Mouse (Mus musculus) hindbrain, embryonic 11.5 days (tissue): Measurements from ENCODE around the gene Ttc7b. TPM values are rescaled to one million over a fixed set of nuclear protein-coding genes. Genes with fewer than 3 reads are reported as not detected.

Experiments
- ATAC-seq: fragments of 200-750 bp; cut with Nextera tagmentation; 2 replicates; pipeline ENCODE4 v1.8.0; 2017; ENCODE audit warnings: mild to moderate bottlenecking, moderate TSS enrichment, moderate library complexity; ENCODE audit not compliant: low FRiP score
- DNase-seq: peaks from one replicate; pipeline ENCODE4 v3.0.0-alpha.2; 2015; ENCODE audit warnings: low spot score
- H3K27ac ChIP-seq: fragments of 300-500 bp; sonication (generic); 2 replicates; pipeline ENCODE4 v1.5.1; 2014; ENCODE audit warnings: mild to moderate bottlenecking, low read depth, low read length
- H3K27me3 ChIP-seq: fragments of 300-500 bp; sonication (generic); 2 replicates; pipeline ENCODE4 v1.6.1; 2014; ENCODE audit warnings: mild to moderate bottlenecking, low read length, moderate library complexity, mixed read lengths; ENCODE audit not compliant: control insufficient read depth, insufficient read depth
- H3K36me3 ChIP-seq: fragments of 300-500 bp; sonication (generic); 2 replicates; pipeline ENCODE4 v1.6.1; 2014; ENCODE audit warnings: mild to moderate bottlenecking, low read length, moderate library complexity, mixed read lengths; ENCODE audit not compliant: control insufficient read depth, insufficient read depth
- H3K4me1 ChIP-seq: fragments of 300-500 bp; sonication (generic); replicated peaks from 2 replicates; pipeline ENCODE4 v1.6.1; 2014; ENCODE audit warnings: low read length, mixed read lengths; ENCODE audit not compliant: control insufficient read depth, insufficient read depth
- H3K4me2 ChIP-seq: fragments of 300-500 bp; sonication (generic); replicated peaks from 2 replicates; pipeline ENCODE4 v1.6.1; 2014; ENCODE audit warnings: mild to moderate bottlenecking, low read depth, low read length
- H3K4me3 ChIP-seq: fragments of 300-500 bp; sonication (generic); 2 replicates; pipeline ENCODE4 v1.5.1; 2014; ENCODE audit warnings: low read depth, low read length
- H3K9ac ChIP-seq: fragments of 300-500 bp; sonication (generic); 2 replicates; pipeline ENCODE4 v1.6.1; 2014; ENCODE audit warnings: low read depth, low read length
- H3K9me3 ChIP-seq: fragments of 300-500 bp; sonication (generic); 2 replicates; pipeline ENCODE4 v1.6.1; 2016; ENCODE audit warnings: low read length; ENCODE audit not compliant: control insufficient read depth
- WGBS: fragments of 180-500 bp; shearing (Covaris S2); extraction: QIAGEN DNeasy Blood & Tissue Kit; methylation state at CpG from one replicate; pipeline ENCODE4 v1.1.7; 2014; 5-methylcytosine and 5-hydroxymethylcytosine counted together
- polyA plus RNA-seq: library from polyadenylated mRNA; unstranded; fragments of >200 nt; fragmentation: Nextera tagmentation; extraction: Ambion mirVana; gene quantifications from 2 replicates; pipeline ENCODE4 v1.2.1, GENCODE M21; 2014

Ttc7b gene
- polyA plus RNA-seq, 1 experiment from 2014 or later, result 7.1 TPM

- Histone ChIP-seq H3K27me3 (no peaks in the 10 kb centered on the region), H3K4me3 (no peak overlapping the region), H3K9ac (no peak overlapping the region), H3K27ac (no peak overlapping the region), H3K4me1 (no peaks in the 10 kb centered on the region), H3K36me3 (peaks cover 3% of the 10 kb centered on the region; the same call in 1 of the 2 replicates), H3K4me2 (no peak overlapping the region), H3K9me3 (no peaks in the 10 kb centered on the region)
- WGBS, result 85% methylated on average over 1 of the region's 1 CpGs
- DNase-seq (no peak), ATAC-seq (no peak)
Observed at GRCm38 (mm10) chr12:100379833-100380232, 140.8 kb downstream of the Ttc7b start.

- ATAC-seq, result no peak
- H3K4me3 ChIP-seq, result no peak overlapping the region
- H3K4me1 ChIP-seq, result no peaks in the 10 kb centered on the region
- H3K4me2 ChIP-seq, result no peak overlapping the region
- H3K27ac ChIP-seq, result no peak overlapping the region
- H3K36me3 ChIP-seq, result no peaks in the 10 kb centered on the region
- no peak overlapping the region for H3K9ac ChIP-seq
- DNase-seq, result no peak
- 72% methylated on average over 2 of the region's 2 CpGs for WGBS
- H3K27me3 ChIP-seq, result no peaks in the 10 kb centered on the region
- H3K9me3 ChIP-seq, result no peaks in the 10 kb centered on the region
Observed at GRCm38 (mm10) chr12:100378266-100378665, 142.4 kb downstream of the Ttc7b start.

DNA sequence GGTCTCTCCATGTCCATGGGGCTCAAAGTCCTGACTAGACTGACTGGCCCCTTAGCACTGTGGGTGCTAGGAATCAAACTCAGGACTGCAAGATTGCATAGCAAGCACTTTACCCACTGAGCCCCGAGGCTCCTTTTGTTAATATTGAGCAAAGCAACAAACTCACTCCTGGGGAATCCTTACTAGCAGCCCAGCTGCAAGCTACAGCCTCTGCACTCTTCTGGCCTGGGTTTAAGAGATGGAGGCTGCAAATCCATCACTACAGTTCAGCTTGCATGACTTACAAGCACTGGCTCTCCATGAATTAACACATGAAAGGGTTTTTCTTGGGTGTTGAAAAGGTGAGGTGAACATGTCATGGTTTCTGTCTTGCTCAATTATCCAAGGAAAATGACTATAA lies 142.8 kb downstream of the Ttc7b start:
- Histone ChIP-seq H3K9me3 (no peaks in the 10 kb centered on the region), H3K27ac (no peak overlapping the region), H3K4me3 (no peak overlapping the region), H3K27me3 (no peaks in the 10 kb centered on the region), H3K4me2 (no peak overlapping the region), H3K9ac (no peak overlapping the region), H3K4me1 (no peaks in the 10 kb centered on the region), H3K36me3 (no peaks in the 10 kb centered on the region)
- WGBS, result 56% methylated on average over 1 of the region's 1 CpGs
- DNase-seq, result no peak
- no peak for ATAC-seq

- no peaks in the 10 kb centered on the region for H3K4me1 ChIP-seq
- no peak overlapping the region for H3K9ac ChIP-seq
- H3K27me3 ChIP-seq, result no peaks in the 10 kb centered on the region
- ATAC-seq (no peak), DNase-seq (no peak)
- 90% methylated on average over 8 of the region's 8 CpGs for WGBS
- 0 out of 2 replicates have a peak, but pooled peaks cover 4% of the 10 kb centered on the region for H3K36me3 ChIP-seq
- no peaks in the 10 kb centered on the region for H3K9me3 ChIP-seq
- H3K27ac ChIP-seq, result no peak overlapping the region
- no peak overlapping the region for H3K4me2 ChIP-seq
- H3K4me3 ChIP-seq, result no peak overlapping the region
Observed at GRCm38 (mm10) chr12:100375801-100376200, 144.8 kb downstream of the Ttc7b start.

DNA sequence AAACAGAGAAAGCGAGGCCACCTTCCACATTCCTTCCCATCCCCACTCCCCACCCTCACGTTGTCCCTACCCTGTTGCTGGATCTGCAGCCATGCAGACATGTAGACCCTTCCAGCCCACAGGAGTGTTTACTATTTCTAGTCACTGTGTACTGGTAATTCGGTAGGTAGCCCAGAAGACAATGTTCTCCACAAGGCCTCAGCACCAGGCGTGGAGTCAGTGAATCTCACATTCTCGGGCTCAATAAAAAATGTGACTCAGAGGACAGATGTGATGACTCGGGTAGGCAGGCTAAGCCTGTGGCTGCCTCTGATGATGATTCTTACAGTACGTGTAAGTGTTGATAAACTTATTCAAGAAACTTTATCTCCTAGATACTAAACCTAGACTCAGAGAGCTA lies 147.8 kb downstream of the Ttc7b start:
- 87% methylated on average over 7 of the region's 7 CpGs for WGBS
- Histone ChIP-seq H3K4me2 (no peak overlapping the region), H3K9ac (no peak overlapping the region), H3K4me3 (no peak overlapping the region), H3K27me3 (no peaks in the 10 kb centered on the region), H3K9me3 (no peaks in the 10 kb centered on the region), H3K36me3 (0 out of 2 replicates have a peak, but pooled peaks cover 4% of the 10 kb centered on the region), H3K4me1 (no peaks in the 10 kb centered on the region), H3K27ac (no peak overlapping the region)
- no peak for DNase-seq
- no peak for ATAC-seq

DNA sequence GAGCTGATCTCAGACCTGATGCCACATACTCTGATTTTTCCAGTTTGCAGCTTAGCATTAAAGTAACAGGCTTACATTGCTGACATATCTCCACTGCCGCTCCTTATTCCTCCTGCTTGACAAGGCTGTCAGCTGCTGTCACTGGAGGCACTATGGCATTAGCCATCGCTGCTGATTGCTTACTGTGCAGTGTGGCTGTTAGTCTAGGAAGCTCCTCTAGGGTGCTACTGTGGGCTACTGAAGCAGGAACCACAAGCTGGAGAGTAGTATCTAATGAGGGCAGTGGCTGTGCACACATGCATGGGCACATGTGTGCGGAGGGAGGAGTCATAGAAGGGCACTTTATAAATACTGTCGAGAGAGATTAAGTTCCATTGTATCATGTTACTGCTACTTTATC lies 148.6 kb downstream of the Ttc7b start:
- H3K4me3 ChIP-seq, result no peak overlapping the region
- 92% methylated on average over 4 of the region's 4 CpGs for WGBS
- 0 out of 2 replicates have a peak, but pooled peaks cover 4% of the 10 kb centered on the region for H3K36me3 ChIP-seq
- no peaks in the 10 kb centered on the region for H3K4me1 ChIP-seq
- H3K27me3 ChIP-seq, result no peaks in the 10 kb centered on the region
- ATAC-seq (no peak), DNase-seq (no peak)
- H3K4me2 ChIP-seq, result no peak overlapping the region
- no peak overlapping the region for H3K9ac ChIP-seq
- H3K9me3 ChIP-seq, result no peaks in the 10 kb centered on the region
- H3K27ac ChIP-seq, result no peak overlapping the region

- Histone ChIP-seq H3K36me3 (0 out of 2 replicates have a peak, but pooled peaks cover 4% of the 10 kb centered on the region), H3K4me2 (no peak overlapping the region), H3K27me3 (no peaks in the 10 kb centered on the region), H3K4me3 (no peak overlapping the region), H3K9me3 (no peaks in the 10 kb centered on the region), H3K27ac (no peak overlapping the region), H3K9ac (no peak overlapping the region), H3K4me1 (no peaks in the 10 kb centered on the region)
- WGBS, result 89% methylated on average over 2 of the region's 2 CpGs
- ATAC-seq, result no peak
- no peak for DNase-seq
Observed at GRCm38 (mm10) chr12:100369786-100370185, 150.8 kb downstream of the Ttc7b start.

GRCm38 (mm10) chr12:100369220-100369619 lies 151.4 kb downstream of the Ttc7b start:
- no peak for DNase-seq
- 61% methylated on average over 3 of the region's 3 CpGs for WGBS
- Histone ChIP-seq H3K27me3 (no peaks in the 10 kb centered on the region), H3K9me3 (no peaks in the 10 kb centered on the region), H3K36me3 (0 out of 2 replicates have a peak, but pooled peaks cover 4% of the 10 kb centered on the region), H3K4me1 (no peaks in the 10 kb centered on the region), H3K4me2 (no peak overlapping the region), H3K27ac (no peak overlapping the region), H3K4me3 (no peak overlapping the region), H3K9ac (no peak overlapping the region)
- no peak for ATAC-seq

DNA sequence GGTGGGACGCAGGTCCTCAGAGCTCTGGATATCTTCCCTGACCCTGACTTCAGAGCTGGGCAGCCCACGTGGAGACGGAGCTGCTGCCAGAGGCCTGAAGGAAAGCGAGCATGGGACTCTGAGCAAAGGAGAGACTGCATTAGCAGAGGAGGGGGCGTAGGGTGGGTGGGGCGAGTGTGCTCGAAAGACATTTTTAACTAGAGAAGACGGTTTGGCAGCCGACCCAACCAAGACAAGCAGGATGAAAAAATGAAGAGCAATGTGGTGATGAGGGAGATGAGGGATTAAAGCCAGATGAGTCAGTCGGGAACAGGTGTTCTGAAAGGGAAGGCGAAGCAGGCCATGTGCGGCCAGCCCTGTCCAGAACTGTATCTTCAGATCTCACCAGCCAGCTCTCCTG lies 159.3 kb downstream of the Ttc7b start:
- Histone ChIP-seq H3K27me3 (no peaks in the 10 kb centered on the region), H3K4me3 (no peak overlapping the region), H3K4me2 (no peak overlapping the region), H3K9me3 (no peaks in the 10 kb centered on the region), H3K36me3 (no peaks in the 10 kb centered on the region), H3K27ac (no peak overlapping the region), H3K9ac (no peak overlapping the region), H3K4me1 (no peaks in the 10 kb centered on the region)
- ATAC-seq, result no peak
- no peak for DNase-seq
- 87% methylated on average over 12 of the region's 12 CpGs for WGBS
